Mouse (Mus musculus) forebrain, embryonic 14.5 days (tissue): ENCODE measurements around the gene Trappc12. TPM values are rescaled to one million over a fixed set of nuclear protein-coding genes. Genes with fewer than 3 reads are reported as not detected.
A peak's percentile ranks its signal among the peaks of the same experiment; 100 is the strongest.

Experiments used
- ATAC-seq: fragments of 200-750 bp; cut with Nextera tagmentation; 2 replicates; pipeline ENCODE4 v1.8.0; 2017; ENCODE audit warnings: mild to moderate bottlenecking, moderate library complexity
- DNase-seq: peaks from one replicate; pipeline ENCODE4 v3.0.0-alpha.2; 2015; ENCODE audit warnings: low spot score
- H3K27ac ChIP-seq: fragments of 300-500 bp; sonication (generic); 2 replicates; pipeline ENCODE4 v1.5.1; 2014; ENCODE audit warnings: low read depth, mild to moderate bottlenecking, control low read depth, low read length, moderate library complexity
- H3K27me3 ChIP-seq: fragments of 300-500 bp; sonication (generic); replicated peaks from 2 replicates; pipeline ENCODE4 v1.6.1; 2014; ENCODE audit warnings: low read length, control low read depth, mixed read lengths; ENCODE audit not compliant: control insufficient read depth, insufficient read depth
- H3K36me3 ChIP-seq: fragments of 300-500 bp; sonication (generic); 2 replicates; pipeline ENCODE4 v1.6.1; 2014; ENCODE audit warnings: low read length, control low read depth; ENCODE audit not compliant: control insufficient read depth, insufficient read depth
- H3K4me1 ChIP-seq: fragments of 300-500 bp; sonication (generic); 2 replicates; pipeline ENCODE4 v1.6.1; 2014; ENCODE audit warnings: antibody characterized with exemption, low read length, control low read depth; ENCODE audit not compliant: control insufficient read depth, insufficient read depth
- H3K4me2 ChIP-seq: fragments of 300-500 bp; sonication (generic); 2 replicates; pipeline ENCODE4 v1.6.1; 2014; ENCODE audit warnings: mild to moderate bottlenecking, control low read depth, low read length
- H3K4me3 ChIP-seq: fragments of 300-500 bp; sonication (generic); 2 replicates; pipeline ENCODE4 v1.5.1; 2014; ENCODE audit warnings: low read depth, low read length, control low read depth
- H3K9ac ChIP-seq: fragments of 300-500 bp; sonication (generic); 2 replicates; pipeline ENCODE4 v1.6.1; 2014; ENCODE audit warnings: mild to moderate bottlenecking, low read length, control low read depth, moderate library complexity
- H3K9me3 ChIP-seq: fragments of 300-500 bp; sonication (generic); replicated peaks from 2 replicates; pipeline ENCODE4 v1.6.1; 2016; ENCODE audit warnings: low read length, control low read depth, mixed read lengths; ENCODE audit not compliant: control insufficient read depth
- WGBS: fragments of 180-500 bp; shearing (Covaris S2); extraction: QIAGEN DNeasy Blood & Tissue Kit; methylation state at CpG from one replicate; pipeline ENCODE4 v1.1.7; 2014; 5-methylcytosine and 5-hydroxymethylcytosine counted together
- polyA plus RNA-seq: library from polyadenylated mRNA; unstranded; fragments of >200 nt; fragmentation: Nextera tagmentation; extraction: Ambion mirVana; gene quantifications from 2 replicates; pipeline ENCODE4 v1.2.1, GENCODE M21; 2014

Gene Trappc12
- polyA plus RNA-seq: 38.4 and 43.2 TPM in 2 replicates

DNA sequence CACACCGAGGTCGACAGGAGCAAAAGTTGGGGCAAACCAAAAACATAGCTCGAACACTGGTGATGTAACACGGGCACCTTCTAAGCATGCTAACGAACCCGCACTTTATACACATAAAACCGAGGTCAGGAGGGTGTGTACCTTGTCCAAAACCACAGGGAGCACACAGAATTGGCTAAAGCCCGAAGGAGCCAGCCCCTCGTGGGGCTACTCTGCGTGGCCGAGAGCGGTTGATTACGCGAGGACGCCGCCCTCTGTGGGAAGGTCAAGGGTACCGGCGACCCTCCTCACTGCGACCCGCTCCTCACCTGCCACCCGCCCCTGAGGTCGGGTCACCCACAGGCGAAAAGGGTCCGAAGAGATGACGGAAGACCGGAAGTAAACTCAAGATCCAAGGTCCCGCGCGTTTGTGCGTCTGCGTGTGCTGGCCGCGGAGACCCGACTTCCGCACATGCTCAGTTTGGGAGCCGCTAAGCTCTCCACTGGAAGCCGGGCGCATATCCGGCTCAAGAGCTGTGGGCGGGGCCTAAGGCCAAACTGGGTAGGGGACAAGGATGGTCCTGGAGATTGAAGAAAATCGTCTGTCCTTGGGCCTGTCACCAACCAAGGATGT, at the start of gene Trappc12:
Gene Trappc12, minus strand, starts transcription at position 452 of the 613 bp plus-strand sequence.
- Histone ChIP-seq H3K4me2 (peak within 1 kb of the TSS; percentile 95), H3K9me3 (no peaks in the 10 kb centered on the region), H3K9ac (peak within 1 kb of the TSS; percentile 84), H3K27me3 (no peaks in the 10 kb centered on the region), H3K4me3 (peak within 1 kb of the TSS; percentile 83), H3K4me1 (peaks cover 10% of the 10 kb centered on the region), H3K27ac (no peak within 1 kb of the TSS), H3K36me3 (peaks cover 22% of the 10 kb centered on the region)
- DNase-seq (peak; percentile 96), ATAC-seq (peak; percentile 93)
- WGBS: 2% methylated on average over 41 of the region's 41 CpGs

DNA sequence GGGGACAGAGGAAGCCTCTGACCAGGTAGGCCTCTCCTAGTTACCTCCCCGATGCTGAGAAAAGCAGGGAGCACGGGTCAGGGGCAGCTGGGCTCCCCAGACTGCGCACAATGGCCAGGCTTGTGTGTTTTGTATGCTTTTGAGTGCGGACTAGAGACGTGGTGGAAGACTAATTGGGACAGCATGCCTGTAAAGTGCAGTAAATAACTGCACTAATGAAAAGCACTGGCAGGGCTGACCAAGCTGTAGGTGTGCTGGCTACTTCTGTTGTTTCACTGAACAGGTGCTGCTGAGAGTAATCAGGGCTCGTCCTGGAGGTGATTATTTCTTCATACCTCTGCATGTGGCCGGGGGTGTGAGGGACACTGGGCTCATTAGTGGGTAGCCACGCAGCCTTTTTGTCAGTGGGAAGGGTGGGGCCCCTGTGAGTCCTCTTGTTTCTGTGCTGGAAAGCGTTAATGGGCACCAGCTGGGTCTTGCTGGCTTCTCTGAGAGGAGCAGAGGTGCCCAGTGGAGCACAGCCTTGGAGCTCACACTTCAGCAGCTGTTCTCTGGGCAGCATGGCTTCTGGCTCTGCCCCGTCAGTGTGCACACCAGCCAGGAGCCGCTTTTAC, 49.6 kb upstream of the Trappc12 start:
- Histone ChIP-seq H3K36me3 (no peaks in the 10 kb centered on the region), H3K4me2 (no peak overlapping the region), H3K4me3 (no peak overlapping the region), H3K27ac (peak overlapping the region; percentile 60), H3K27me3 (no peaks in the 10 kb centered on the region), H3K4me1 (peaks cover 25% of the 10 kb centered on the region), H3K9me3 (no peaks in the 10 kb centered on the region), H3K9ac (no peak overlapping the region; the same call in 1 of the 2 replicates)
- ATAC-seq: peak; percentile 83
- DNase-seq: peak; percentile 52
- 15% methylated on average over 11 of the region's 11 CpGs for WGBS

DNA sequence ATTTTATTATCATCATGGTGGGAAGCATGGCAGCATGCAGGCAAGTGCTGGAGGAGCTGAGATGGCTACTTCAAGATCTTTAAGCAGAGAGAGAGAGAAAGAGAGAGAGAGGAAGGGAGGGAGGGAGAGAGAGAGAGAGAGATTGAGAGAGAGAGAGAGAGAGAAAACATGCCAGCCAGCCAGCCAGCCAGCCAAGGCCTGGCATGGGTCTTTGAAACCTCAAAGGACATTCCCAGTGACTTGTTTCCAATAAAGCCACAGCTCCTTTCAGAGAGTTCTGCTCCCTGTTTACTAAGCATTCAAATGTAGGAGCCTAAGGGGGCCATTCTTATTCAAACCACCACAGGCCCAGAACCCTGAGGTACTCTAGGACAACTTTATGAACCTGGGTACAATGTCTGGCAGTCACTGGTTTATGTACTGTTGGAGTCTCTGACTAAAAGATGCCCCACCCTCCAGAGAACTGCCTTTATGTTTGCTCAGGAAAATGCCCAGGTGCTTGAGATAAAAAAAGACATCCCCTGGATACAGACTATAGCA, 46.7 kb upstream of the Trappc12 start:
- Histone ChIP-seq H3K27ac (no peak overlapping the region), H3K4me2 (no peak overlapping the region), H3K36me3 (no peaks in the 10 kb centered on the region), H3K9me3 (no peaks in the 10 kb centered on the region), H3K9ac (no peak overlapping the region), H3K4me1 (peaks cover 17% of the 10 kb centered on the region), H3K4me3 (no peak overlapping the region), H3K27me3 (no peaks in the 10 kb centered on the region)
- ATAC-seq (no peak), DNase-seq (no peak)

DNA sequence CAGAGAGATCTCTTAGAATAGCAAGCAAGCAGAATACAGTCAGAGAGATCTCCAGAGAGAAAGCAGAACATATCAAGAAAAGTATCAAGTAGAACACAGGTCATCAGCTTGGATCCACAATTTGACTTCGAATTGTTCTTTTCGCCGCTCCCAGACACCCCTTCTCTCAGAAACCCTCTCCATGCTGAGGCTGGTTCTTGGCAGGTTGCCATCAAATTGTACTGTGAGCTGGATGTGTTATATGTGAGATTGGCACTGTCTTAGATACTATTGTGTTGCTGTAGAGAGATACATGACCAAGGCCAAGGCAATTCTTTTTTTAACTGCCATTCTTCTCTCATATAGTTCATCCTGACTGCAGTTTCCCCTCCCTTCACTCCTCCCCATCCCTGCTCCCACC, 44.8 kb upstream of the Trappc12 start:
- no peak for DNase-seq
- Histone ChIP-seq H3K9me3 (no peaks in the 10 kb centered on the region), H3K4me3 (no peak overlapping the region), H3K4me1 (peaks cover 10% of the 10 kb centered on the region), H3K27ac (no peak overlapping the region), H3K27me3 (no peaks in the 10 kb centered on the region), H3K36me3 (no peaks in the 10 kb centered on the region), H3K4me2 (no peak overlapping the region), H3K9ac (no peak overlapping the region)
- 81% methylated on average over 3 of the region's 3 CpGs for WGBS
- ATAC-seq: no peak

DNA sequence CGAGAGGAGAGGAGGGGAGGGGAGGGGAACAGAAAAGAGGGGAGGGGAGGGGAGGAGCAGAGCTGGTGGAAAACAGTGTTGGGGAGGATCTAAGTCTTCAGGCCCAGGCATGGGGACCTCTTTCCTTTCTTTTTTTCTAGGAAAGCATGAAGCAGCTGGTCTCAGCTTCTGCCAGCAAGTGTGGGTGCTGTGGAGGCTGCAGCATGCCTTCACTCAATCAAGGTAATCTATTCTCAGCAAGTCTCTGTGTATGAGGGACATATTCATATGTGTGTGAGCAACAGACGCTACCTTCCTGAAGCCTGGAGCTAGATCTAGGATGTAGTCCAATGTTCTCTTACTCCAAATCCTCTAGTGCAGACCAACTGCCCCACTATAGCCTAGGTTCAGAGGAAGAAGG, 43.4 kb upstream of the Trappc12 start:
- ATAC-seq (no peak), DNase-seq (no peak)
- whole genome bisulfite sequencing: 49% methylated on average over 2 of the region's 2 CpGs
- H3K4me3 ChIP-seq: no peak overlapping the region
- H3K4me1 ChIP-seq: 0 out of 2 replicates have a peak, but pooled peaks cover 4% of the 10 kb centered on the region
- H3K9me3 ChIP-seq: no peaks in the 10 kb centered on the region
- no peak overlapping the region for H3K4me2 ChIP-seq
- H3K36me3 ChIP-seq: no peaks in the 10 kb centered on the region
- H3K27ac ChIP-seq: no peak overlapping the region
- no peaks in the 10 kb centered on the region for H3K27me3 ChIP-seq
- H3K9ac ChIP-seq: no peak overlapping the region

DNA sequence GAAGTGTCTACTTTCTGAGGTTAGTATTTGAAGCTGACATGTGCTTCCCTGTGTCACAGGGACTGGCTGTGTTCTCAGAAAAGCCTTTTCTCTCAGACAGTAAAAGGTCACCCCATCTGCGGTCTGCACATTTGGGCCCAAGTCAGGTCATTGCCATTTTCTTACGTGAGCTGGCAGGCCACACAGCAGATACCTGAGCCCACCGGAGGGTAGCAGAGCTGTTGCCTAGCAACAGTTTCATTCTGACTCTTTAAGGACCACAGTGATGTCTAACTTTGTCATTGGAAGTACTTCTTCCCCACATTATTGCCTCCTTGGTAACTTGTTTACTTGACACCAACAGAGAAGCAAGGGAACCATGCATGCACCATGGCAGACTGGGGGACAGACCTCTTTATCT, 42.3 kb upstream of the Trappc12 start:
- no peaks in the 10 kb centered on the region for H3K9me3 ChIP-seq
- no peaks in the 10 kb centered on the region for H3K36me3 ChIP-seq
- H3K27me3 ChIP-seq: no peaks in the 10 kb centered on the region
- no peak overlapping the region for H3K27ac ChIP-seq
- ATAC-seq (no peak), DNase-seq (no peak)
- no peak overlapping the region for H3K4me3 ChIP-seq
- H3K9ac ChIP-seq: no peak overlapping the region
- 0 out of 2 replicates have a peak, but pooled peaks cover 4% of the 10 kb centered on the region for H3K4me1 ChIP-seq
- WGBS: 64% methylated on average over 3 of the region's 3 CpGs
- no peak overlapping the region for H3K4me2 ChIP-seq

DNA sequence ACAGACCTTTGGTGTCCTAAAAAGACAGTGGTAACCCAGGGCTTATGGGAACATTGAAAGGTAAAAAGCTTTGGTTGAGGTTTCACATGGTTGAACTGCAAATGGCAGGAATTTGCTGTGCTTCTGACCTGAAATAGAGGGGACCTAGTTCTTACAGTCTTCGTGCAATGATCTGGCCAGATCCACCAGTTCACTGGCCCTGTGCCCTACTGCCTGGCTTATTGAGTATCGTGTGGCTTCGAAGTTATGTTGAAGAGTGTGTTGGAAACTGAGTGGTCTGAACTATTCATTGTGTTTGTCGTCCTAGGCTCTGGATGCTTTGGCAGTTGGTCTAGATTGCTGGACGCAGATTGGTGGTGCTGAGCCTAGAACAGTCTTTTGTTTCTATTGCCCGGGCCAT, 36.0 kb upstream of the Trappc12 start:
- Histone ChIP-seq H3K36me3 (no peaks in the 10 kb centered on the region), H3K9ac (no peak overlapping the region), H3K4me2 (no peak overlapping the region), H3K4me3 (no peak overlapping the region), H3K4me1 (peaks cover 10% of the 10 kb centered on the region), H3K27ac (no peak overlapping the region), H3K9me3 (no peaks in the 10 kb centered on the region), H3K27me3 (no peaks in the 10 kb centered on the region)
- WGBS: 91% methylated on average over 6 of the region's 6 CpGs
- ATAC-seq: no peak
- DNase-seq: no peak

DNA sequence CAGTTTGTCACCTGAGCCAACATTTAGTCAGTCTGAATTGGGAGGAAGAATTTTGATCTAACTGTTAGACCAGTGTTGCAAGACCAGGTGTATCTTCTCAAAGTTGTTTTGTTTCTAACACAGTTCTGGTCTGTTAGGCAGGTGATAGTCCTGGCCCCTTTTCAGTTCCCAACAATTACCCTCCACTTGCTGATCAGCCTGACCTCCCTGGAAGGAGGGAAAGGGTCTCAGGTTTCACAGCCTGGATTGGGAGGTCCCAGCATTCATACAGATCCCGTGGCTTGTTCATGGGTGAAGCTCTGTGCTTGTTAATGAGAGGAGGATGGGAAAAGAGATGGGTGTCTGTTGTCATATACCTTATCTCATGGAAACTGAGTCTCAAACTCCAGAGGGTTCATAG, 35.0 kb upstream of the Trappc12 start:
- no peaks in the 10 kb centered on the region for H3K36me3 ChIP-seq
- DNase-seq (no peak), ATAC-seq (no peak)
- H3K9ac ChIP-seq: no peak overlapping the region
- H3K9me3 ChIP-seq: no peaks in the 10 kb centered on the region
- H3K4me1 ChIP-seq: peaks cover 10% of the 10 kb centered on the region
- no peak overlapping the region for H3K27ac ChIP-seq
- WGBS: 11% methylated on average over 1 of the region's 1 CpGs
- no peak overlapping the region for H3K4me2 ChIP-seq
- no peaks in the 10 kb centered on the region for H3K27me3 ChIP-seq
- no peak overlapping the region for H3K4me3 ChIP-seq

DNA sequence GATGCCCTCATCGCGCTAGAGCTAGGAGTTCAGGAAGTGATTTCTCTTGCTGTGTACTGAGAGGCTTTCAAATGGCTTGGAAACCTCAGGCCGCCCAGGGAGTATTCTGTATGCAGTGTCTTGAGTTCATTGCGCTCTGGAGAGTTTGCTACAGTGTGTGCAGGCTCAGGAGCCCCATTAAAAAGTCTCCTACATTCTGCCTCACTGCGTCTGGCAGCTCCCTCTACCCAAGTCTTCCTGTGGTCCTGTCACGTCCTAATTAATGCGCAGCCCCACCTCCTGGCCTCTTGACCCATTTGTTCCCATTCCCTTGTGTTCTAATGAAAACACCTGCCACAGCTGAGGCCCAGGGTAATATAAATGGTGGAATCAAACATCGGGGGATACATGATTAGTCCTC, 34.6 kb upstream of the Trappc12 start:
- DNase-seq (no peak), ATAC-seq (no peak)
- H3K9me3 ChIP-seq: no peaks in the 10 kb centered on the region
- WGBS: 14% methylated on average over 8 of the region's 8 CpGs
- no peak overlapping the region for H3K9ac ChIP-seq
- peaks cover 10% of the 10 kb centered on the region for H3K4me1 ChIP-seq
- H3K27ac ChIP-seq: no peak overlapping the region
- H3K4me2 ChIP-seq: no peak overlapping the region
- no peaks in the 10 kb centered on the region for H3K36me3 ChIP-seq
- H3K4me3 ChIP-seq: no peak overlapping the region
- H3K27me3 ChIP-seq: no peaks in the 10 kb centered on the region
